Mouse (Mus musculus) CH12.LX (cell line): ENCODE measurements around the gene Slc13a2. TPM values are rescaled to one million over a fixed set of nuclear protein-coding genes. Genes with fewer than 3 reads are reported as not detected.

Experiments
- DNase-seq: peaks from one replicate; pipeline ENCODE4 v3.0.0-alpha.2; 2013; ENCODE audit errors: extremely low read depth
- H3K27ac ChIP-seq: 2 replicates; pipeline ENCODE4 v1.5.1; 2012; ENCODE audit warnings: low read depth, mild to moderate bottlenecking, control low read depth, moderate library complexity; ENCODE audit not compliant: insufficient read depth
- H3K27me3 ChIP-seq: replicated peaks from 2 replicates; pipeline ENCODE3; 2012; ENCODE audit warnings: inconsistent platforms
- H3K36me3 ChIP-seq, 2 experiments: replicated peaks in 1 of 2; 2 replicates each; pipeline versions ENCODE3 to v1.6.1; 2012; ENCODE audit warnings: inconsistent platforms in 1 of 2, low read length in 1 of 2, mild to moderate bottlenecking in 1 of 2, mixed read lengths in 1 of 2, moderate library complexity in 1 of 2; ENCODE audit not compliant: control insufficient read depth in 1 of 2, insufficient read depth in 1 of 2
- H3K4me1 ChIP-seq, 2 experiments: 2 replicates each; pipeline ENCODE4 v1.6.1; 2012; ENCODE audit warnings: inconsistent platforms in 1 of 2, moderate library complexity in 1 of 2; ENCODE audit not compliant: insufficient read depth in 2 of 2, control insufficient read depth in 1 of 2
- H3K4me2 ChIP-seq: 2 replicates; pipeline ENCODE4 v1.6.1; 2012; ENCODE audit warnings: low read depth, mild to moderate bottlenecking, control low read depth; ENCODE audit not compliant: poor library complexity, insufficient read depth, severe bottlenecking
- H3K4me3 ChIP-seq, 3 experiments: fragments of 150-350 bp in 1 of 3; sonication (generic) in 1 of 3; replicated peaks in 1 of 3; 2 replicates each; pipeline versions ENCODE3 to v1.5.1; 2011 to 2012; ENCODE audit warnings: low read depth in 2 of 3, low read length in 2 of 3, mild to moderate bottlenecking in 2 of 3, moderate library complexity in 2 of 3, control low read depth in 1 of 3, improper control_type of control experiment in 1 of 3, inconsistent platforms in 1 of 3, mixed read lengths in 1 of 3; ENCODE audit not compliant: poor library complexity in 1 of 3
- H3K79me2 ChIP-seq: replicated peaks from 2 replicates; pipeline ENCODE4 v1.6.1; 2012; ENCODE audit warnings: mild to moderate bottlenecking, moderate library complexity; ENCODE audit not compliant: control insufficient read depth, poor library complexity, insufficient read depth, severe bottlenecking; ENCODE audit errors: extremely low read depth
- H3K9ac ChIP-seq: 2 replicates; pipeline ENCODE4 v1.6.1; 2012; ENCODE audit warnings: low read depth, mild to moderate bottlenecking, control low read depth, moderate library complexity; ENCODE audit not compliant: insufficient read depth
- H3K9me3 ChIP-seq: replicated peaks from 2 replicates; pipeline ENCODE3; 2012; ENCODE audit warnings: low read length, inconsistent platforms, mixed read lengths
- BHLHE40 ChIP-seq: IDR thresholded peaks from 2 replicates; pipeline ENCODE4 v1.6.1; 2011; ENCODE audit warnings: mild to moderate bottlenecking, low read depth, low read length, improper control_type of control experiment
- CHD1 ChIP-seq: IDR thresholded peaks from 2 replicates; pipeline ENCODE4 v1.6.1; 2012; ENCODE audit warnings: low read depth, low read length, improper control_type of control experiment, inconsistent platforms
- CHD2 ChIP-seq: IDR thresholded peaks from 2 replicates; pipeline ENCODE4 v1.6.1; 2011; ENCODE audit warnings: low read length, improper control_type of control experiment
- CTCF ChIP-seq, 2 experiments: IDR thresholded peaks in 1 of 2; conservative IDR thresholded peaks in 1 of 2; 2 replicates each; pipeline ENCODE4 v1.5.1; 2011 to 2012; ENCODE audit warnings: low read depth in 2 of 2, low read length in 2 of 2, improper control_type of control experiment in 1 of 2, inconsistent platforms in 1 of 2, mild to moderate bottlenecking in 1 of 2, moderate library complexity in 1 of 2
- E2F4 ChIP-seq: IDR thresholded peaks from 2 replicates; pipeline ENCODE4 v1.6.1; 2011; ENCODE audit warnings: low read depth, low read length, improper control_type of control experiment; ENCODE audit not compliant: insufficient replicate concordance
- ELF1 ChIP-seq: IDR thresholded peaks from 2 replicates; pipeline ENCODE4 v1.6.1; 2014; ENCODE audit warnings: low read depth, mild to moderate bottlenecking, inconsistent platforms, low read length, improper control_type of control experiment
- ETS1 ChIP-seq: conservative IDR thresholded peaks from 2 replicates; pipeline ENCODE4 v1.6.1; 2012; ENCODE audit warnings: low read depth, mild to moderate bottlenecking, inconsistent platforms, low read length, improper control_type of control experiment, moderate library complexity
- GABPA ChIP-seq: IDR thresholded peaks from 2 replicates; pipeline ENCODE4 v1.6.1; 2012; ENCODE audit warnings: low read depth, low read length, improper control_type of control experiment, inconsistent platforms; ENCODE audit not compliant: insufficient replicate concordance
- HCFC1 ChIP-seq: IDR thresholded peaks from 2 replicates; pipeline ENCODE4 v1.6.1; 2012; ENCODE audit warnings: low read depth, mild to moderate bottlenecking, inconsistent platforms, low read length, improper control_type of control experiment
- IRF4 ChIP-seq: IDR thresholded peaks from 2 replicates; pipeline ENCODE4 v1.6.1; 2014; ENCODE audit warnings: low read depth, mild to moderate bottlenecking, inconsistent platforms, low read length, improper control_type of control experiment
- JUND ChIP-seq: conservative IDR thresholded peaks from 2 replicates; pipeline ENCODE4 v1.6.1; 2011; ENCODE audit warnings: low read depth, low read length, improper control_type of control experiment
- KAT2A ChIP-seq: IDR thresholded peaks from 2 replicates; pipeline ENCODE4 v1.6.1; 2012; ENCODE audit warnings: low read length, improper control_type of control experiment, inconsistent platforms; ENCODE audit not compliant: insufficient replicate concordance
- MAFK ChIP-seq: IDR thresholded peaks from 2 replicates; pipeline ENCODE4 v1.6.1; 2011; ENCODE audit warnings: low read length, improper control_type of control experiment; ENCODE audit not compliant: insufficient replicate concordance
- MAX ChIP-seq: IDR thresholded peaks from 2 replicates; pipeline ENCODE4 v1.6.1; 2011; ENCODE audit warnings: low read length, improper control_type of control experiment
- MEF2A ChIP-seq: IDR thresholded peaks from 2 replicates; pipeline ENCODE4 v1.6.1; 2014; ENCODE audit warnings: low read depth, mild to moderate bottlenecking, inconsistent platforms, low read length, improper control_type of control experiment, borderline replicate concordance
- MYC ChIP-seq: IDR thresholded peaks from 2 replicates; pipeline ENCODE4 v1.6.1; 2011; ENCODE audit warnings: low read depth, mild to moderate bottlenecking, improper control_type of control experiment, low read length
- NELFE ChIP-seq: IDR thresholded peaks from 2 replicates; pipeline ENCODE4 v1.6.1; 2011; ENCODE audit warnings: low read depth, low read length, improper control_type of control experiment
- NRF1 ChIP-seq: IDR thresholded peaks from 2 replicates; pipeline ENCODE4 v1.6.1; 2014; ENCODE audit warnings: low read depth, mild to moderate bottlenecking, inconsistent platforms, low read length, improper control_type of control experiment, moderate library complexity
- PAX5 ChIP-seq: IDR thresholded peaks from 2 replicates; pipeline ENCODE4 v1.6.1; 2012; ENCODE audit warnings: low read length, inconsistent platforms, mixed read lengths
- POLR2A ChIP-seq: IDR thresholded peaks from 2 replicates; pipeline ENCODE4 v1.6.1; 2011; ENCODE audit warnings: low read depth, mild to moderate bottlenecking, improper control_type of control experiment, low read length
- RAD21 ChIP-seq: IDR thresholded peaks from 2 replicates; pipeline ENCODE4 v1.6.1; 2011; ENCODE audit warnings: low read depth, mild to moderate bottlenecking, low read length, improper control_type of control experiment, moderate library complexity
- SMC3 ChIP-seq: IDR thresholded peaks from 2 replicates; pipeline ENCODE4 v1.6.1; 2011; ENCODE audit warnings: low read depth, low read length, improper control_type of control experiment
- TBP ChIP-seq: conservative IDR thresholded peaks from 2 replicates; pipeline ENCODE4 v1.6.1; 2011; ENCODE audit warnings: low read depth, low read length, improper control_type of control experiment
- TCF12 ChIP-seq: IDR thresholded peaks from 2 replicates; pipeline ENCODE4 v1.6.1; 2014; ENCODE audit warnings: low read depth, mild to moderate bottlenecking, inconsistent platforms, low read length, improper control_type of control experiment
- UBTF ChIP-seq: IDR thresholded peaks from 2 replicates; pipeline ENCODE4 v1.6.1; 2012; ENCODE audit warnings: low read depth, mild to moderate bottlenecking, inconsistent platforms, low read length, improper control_type of control experiment, moderate library complexity
- USF1 ChIP-seq: IDR thresholded peaks from 2 replicates; pipeline ENCODE4 v1.6.1; 2014; ENCODE audit warnings: low read depth, mild to moderate bottlenecking, inconsistent platforms, low read length, improper control_type of control experiment
- USF2 ChIP-seq: conservative IDR thresholded peaks from 2 replicates; pipeline ENCODE4 v1.6.1; 2011; ENCODE audit warnings: low read depth, low read length, improper control_type of control experiment
- ZC3H11A ChIP-seq: IDR thresholded peaks from 2 replicates; pipeline ENCODE4 v1.6.1; 2012; ENCODE audit warnings: low read depth, mild to moderate bottlenecking, inconsistent platforms, low read length, improper control_type of control experiment
- ZKSCAN1 ChIP-seq: IDR thresholded peaks from 2 replicates; pipeline ENCODE4 v1.6.1; 2012; ENCODE audit warnings: low read depth, inconsistent platforms, low read length, improper control_type of control experiment, borderline replicate concordance
- ZMIZ1 ChIP-seq: IDR thresholded peaks from 2 replicates; pipeline ENCODE4 v1.6.1; 2012; ENCODE audit warnings: low read depth, mild to moderate bottlenecking, inconsistent platforms, low read length, improper control_type of control experiment
- dilution Hi-C: fragments of 300-500 bp; cut with MboI; formaldehyde crosslinking; loops from 2 replicates; pipeline ENCODE4 v1.14.3; 2020; ENCODE audit warnings: low sequenced_read_pairs; ENCODE audit not compliant: extremely low pct_unique_long_range_greater_than_20kb, extremely low pct_ligation_motif_present
- in situ Hi-C: fragments of 300-500 bp; cut with MboI; formaldehyde crosslinking; loops from 3 replicates; pipeline ENCODE4 v1.14.3; 2019; ENCODE audit warnings: low sequenced_read_pairs, low pct_ligation_motif_present, low pct_unique_long_range_greater_than_20kb, mixed read lengths
- polyA plus RNA-seq: library from polyadenylated mRNA; unstranded; fragments of >175 nt; gene quantifications from 2 replicates; pipeline ENCODE4 v1.2.1, GENCODE M21; 2012; ENCODE audit warnings: low read depth; ENCODE audit not compliant: insufficient read length
- total RNA-seq, 2 experiments: library from RNA; depleted of rRNA; stranded (reverse); fragments of 300-350 nt in 1 of 2; fragments of >200 nt in 1 of 2; gene quantifications; 2 replicates each; pipeline ENCODE4 v1.2.3; 2012 to 2014

The Slc13a2 gene
- total and polyA plus RNA-seq, 3 experiments: not detected

- H3K9me3 ChIP-seq: no peaks in the 10 kb centered on the region
- H3K79me2 ChIP-seq: peaks cover 8% of the 10 kb centered on the region
- H3K27me3 ChIP-seq: no peaks in the 10 kb centered on the region
- H3K4me1 ChIP-seq: peaks cover 40 to 79% of the 10 kb centered on the region in 2 experiments
- peak overlapping the region; percentile 49; the same call in 1 of the 2 replicates for H3K27ac ChIP-seq
- H3K4me2 ChIP-seq: 0 out of 2 replicates have a peak overlapping the region, but pooled peaks have one; percentile 24
- dilution Hi-C loops: no loop called here
- in situ Hi-C loops: no loop called here
- H3K36me3 ChIP-seq: peaks cover 6 to 28% of the 10 kb centered on the region in 2 experiments
- no peak overlapping the region for H3K9ac ChIP-seq
- H3K4me3 ChIP-seq: peak overlapping the region in 1 of 3 experiments; percentile 73
- peak; percentile 20 for DNase-seq
- TF ChIP-seq JUND: no peak
- TF ChIP-seq CTCF (conservative IDR thresholded peaks at IDR 0.05 in 1 of 2, IDR thresholded peaks at IDR 0.05 in 1 of 2; ENCODE audit: low read depth in 2 of 2, low read length in 2 of 2): no peak
- TF ChIP-seq MEF2A: no peak
- TF ChIP-seq RAD21: no peak
- no peak for TF ChIP-seq UBTF
- no peak for TF ChIP-seq ELF1
- no peak for TF ChIP-seq NELFE
- no peak for TF ChIP-seq USF1
- no peak for TF ChIP-seq PAX5
- TF ChIP-seq POLR2A: no peak
- TF ChIP-seq BHLHE40: no peak
- TF ChIP-seq NRF1: no peak
- no peak for TF ChIP-seq MAX
- TF ChIP-seq MAFK: no peak
- TF ChIP-seq KAT2A: no peak
- no peak for TF ChIP-seq USF2
- no peak for TF ChIP-seq IRF4
- no peak for TF ChIP-seq ETS1
- no peak for TF ChIP-seq CHD2
Observed at GRCm38 (mm10) chr11:78348474-78348873, 73.5 kb downstream of the Slc13a2 start.

DNA sequence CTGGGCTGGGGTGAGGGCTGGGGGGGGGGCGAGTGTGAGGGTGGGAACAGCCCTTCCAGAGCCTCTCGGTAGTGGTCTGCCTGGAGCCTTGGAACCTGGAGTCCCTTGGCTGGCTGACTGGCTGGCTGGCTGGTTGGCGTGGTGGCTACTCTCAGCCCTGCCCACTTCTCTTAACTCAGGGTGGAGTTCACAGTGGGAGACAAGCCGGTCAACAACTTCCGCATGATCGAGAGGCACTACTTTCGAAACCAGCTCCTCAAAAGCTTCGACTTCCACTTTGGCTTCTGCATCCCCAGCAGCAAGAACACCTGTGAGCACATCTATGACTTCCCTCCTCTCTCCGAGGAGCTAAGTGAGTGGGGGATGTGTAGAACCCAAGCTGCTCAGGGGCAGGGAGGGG is 74.1 kb downstream of the Slc13a2 start:
- no peaks in the 10 kb centered on the region for H3K9me3 ChIP-seq
- peak overlapping the region; percentile 49 for H3K27ac ChIP-seq
- peak overlapping the region; percentile 24 for H3K4me2 ChIP-seq
- H3K79me2 ChIP-seq: peaks cover 8% of the 10 kb centered on the region
- peaks cover 35 to 76% of the 10 kb centered on the region in 2 experiments for H3K4me1 ChIP-seq
- peak; percentile 82 for DNase-seq
- peaks cover 6 to 28% of the 10 kb centered on the region in 2 experiments for H3K36me3 ChIP-seq
- peak overlapping the region; percentile 18 for H3K9ac ChIP-seq
- in situ Hi-C loops (no loop called here), dilution Hi-C loops (no loop called here)
- no peaks in the 10 kb centered on the region for H3K27me3 ChIP-seq
- peak overlapping the region in 1 of 3 experiments; percentile 73 for H3K4me3 ChIP-seq
- TF ChIP-seq ZKSCAN1 (no peak), JUND (no peak), SMC3 (no peak), TBP (0 out of 2 replicates have a peak, but pooled peaks have one; percentile 10), ETS1 (no peak), CHD1 (0 out of 2 replicates have a peak, but pooled peaks have one; percentile 20), NELFE (no peak), CHD2 (no peak), MYC (0 out of 2 replicates have a peak, but pooled peaks have one; percentile 13), TCF12 (peak; percentile 61), GABPA (no peak), PAX5 (no peak), UBTF (no peak), ELF1 (peak; percentile 61), E2F4 (no peak), BHLHE40 (no peak; the same call in 1 of the 2 replicates), RAD21 (no peak), KAT2A (no peak), ZC3H11A (no peak), NRF1 (no peak), MAX (peak; percentile 47; the same call in 1 of the 2 replicates), USF1 (no peak), HCFC1 (no peak), IRF4 (peak; percentile 71), MAFK (no peak), ZMIZ1 (no peak), USF2 (no peak), MEF2A (no peak), CTCF (conservative IDR thresholded peaks at IDR 0.05 in 1 of 2, IDR thresholded peaks at IDR 0.05 in 1 of 2; ENCODE audit: low read depth in 2 of 2, low read length in 2 of 2) (no peak)
